Mouse (Mus musculus) brain, embryonic 14.5 days (tissue): ENCODE data around the gene Atxn1.

Experiments
- CTCF ChIP-seq: fragments of 200-500 bp; IDR thresholded peaks from 2 replicates; pipeline ENCODE4 v1.5.1; 2012; ENCODE audit warnings: inconsistent platforms, mild to moderate bottlenecking, moderate library complexity, borderline replicate concordance; ENCODE audit not compliant: insufficient read depth, insufficient read length; ENCODE audit errors: extremely low read depth
- POLR2A ChIP-seq: fragments of 200-500 bp; IDR thresholded peaks from 2 replicates; pipeline ENCODE4 v1.6.1; 2012; ENCODE audit warnings: mild to moderate bottlenecking, inconsistent platforms, borderline replicate concordance; ENCODE audit not compliant: poor library complexity, insufficient read depth, insufficient read length, severe bottlenecking; ENCODE audit errors: extremely low read depth

GRCm38 (mm10) chr13:45946136-45946535, 18.7 kb downstream of the Atxn1 start:
- TF ChIP-seq CTCF (no peak), POLR2A (no peak)
